Mouse (Mus musculus): Measurements from ENCODE around the gene C1qb. TPM values are rescaled to one million over a fixed set of nuclear protein-coding genes. Genes with fewer than 3 reads are reported as not detected.

The C1qb gene
- polyA plus RNA-seq, 1 experiment from 2014 or later, result 24.2 TPM

DNA sequence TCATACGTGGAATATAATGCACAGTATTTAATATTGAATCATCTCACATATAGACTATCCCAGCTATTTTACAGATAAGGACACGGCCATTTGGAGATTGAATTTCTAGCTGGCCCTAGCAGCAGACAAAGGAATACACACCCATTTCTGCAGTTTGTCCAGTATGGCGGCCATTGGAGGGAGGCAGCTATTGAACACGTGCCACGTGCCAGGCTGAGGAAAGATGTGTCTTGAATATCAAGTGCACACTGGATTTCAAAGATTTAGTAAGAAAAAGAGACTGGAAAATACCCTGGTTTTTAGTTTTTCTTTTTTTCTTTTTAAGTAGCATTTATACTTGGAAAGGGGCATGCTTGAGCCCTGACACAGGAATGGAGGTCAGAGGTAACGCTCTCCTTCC is 38.8 kb downstream of the C1qb start:
- no peaks in the 10 kb centered on the region for H3K4me1 ChIP-seq (ENCODE audit: control insufficient read depth, insufficient read depth, low read length)
- no peak overlapping the region for H3K27ac ChIP-seq (ENCODE audit: low read depth, low read length)
- WGBS, result 90% methylated on average over 6 of the region's 6 CpGs
- H3K4me3 ChIP-seq (ENCODE audit: low read depth, low read length), result no peak overlapping the region
- ATAC-seq (ENCODE audit: insufficient read depth, low FRiP score, low TSS enrichment), result no peak
- H3K36me3 ChIP-seq (ENCODE audit: control insufficient read depth, insufficient read depth, low read length), result no peaks in the 10 kb centered on the region
- H3K4me2 ChIP-seq (ENCODE audit: low read depth), result no peak overlapping the region
- H3K27me3 ChIP-seq (ENCODE audit: control insufficient read depth, insufficient read depth, low read length), result no peaks in the 10 kb centered on the region
- H3K9ac ChIP-seq (ENCODE audit: low read length), result no peak overlapping the region
- no peak for DNase-seq (ENCODE audit: low spot score)
- no peaks in the 10 kb centered on the region for H3K9me3 ChIP-seq (ENCODE audit: control insufficient read depth, low read length)

DNA sequence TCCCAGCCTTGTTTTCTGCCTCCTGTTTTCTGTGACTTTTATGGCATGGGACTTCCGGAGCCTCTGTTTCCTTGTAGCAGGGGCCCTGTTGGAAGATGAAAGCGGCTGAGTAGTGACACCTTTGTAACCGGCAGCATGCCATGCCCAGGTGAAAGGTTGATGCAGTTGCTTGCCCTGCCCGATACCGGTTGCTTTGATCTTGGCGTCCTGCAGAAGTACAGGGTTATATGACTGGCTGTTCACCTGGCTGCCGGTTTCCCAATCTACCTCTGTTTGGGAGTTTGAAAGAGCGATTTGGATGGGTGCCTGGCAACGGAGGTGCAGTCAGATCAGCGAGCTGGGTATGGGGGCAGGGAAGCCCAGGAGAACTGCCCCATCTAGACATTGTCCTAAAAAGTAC is 43.2 kb downstream of the C1qb start:
- Histone ChIP-seq H3K4me2 (ENCODE audit: low read depth) (no peak overlapping the region), H3K9ac (ENCODE audit: low read length) (no peak overlapping the region), H3K27ac (ENCODE audit: low read depth, low read length) (no peak overlapping the region), H3K4me1 (ENCODE audit: control insufficient read depth, insufficient read depth, low read length) (no peaks in the 10 kb centered on the region; the same call in 1 of the 2 replicates), H3K36me3 (ENCODE audit: control insufficient read depth, insufficient read depth, low read length) (no peaks in the 10 kb centered on the region), H3K27me3 (ENCODE audit: control insufficient read depth, insufficient read depth, low read length) (no peaks in the 10 kb centered on the region), H3K4me3 (ENCODE audit: low read depth, low read length) (no peak overlapping the region), H3K9me3 (ENCODE audit: control insufficient read depth, low read length) (no peaks in the 10 kb centered on the region)
- ATAC-seq (ENCODE audit: insufficient read depth, low FRiP score, low TSS enrichment) (no peak), DNase-seq (ENCODE audit: low spot score) (no peak)
- 82% methylated on average over 10 of the region's 10 CpGs for WGBS

- no peaks in the 10 kb centered on the region for H3K27me3 ChIP-seq (ENCODE audit: control insufficient read depth, insufficient read depth, low read length)
- H3K36me3 ChIP-seq (ENCODE audit: control insufficient read depth, insufficient read depth, low read length), result no peaks in the 10 kb centered on the region
- peaks cover 1% of the 10 kb centered on the region for H3K4me1 ChIP-seq (ENCODE audit: control insufficient read depth, insufficient read depth, low read length)
- H3K9ac ChIP-seq (ENCODE audit: low read length), result no peak overlapping the region
- DNase-seq (ENCODE audit: low spot score) (no peak), ATAC-seq (ENCODE audit: insufficient read depth, low FRiP score, low TSS enrichment) (no peak)
- no peaks in the 10 kb centered on the region for H3K9me3 ChIP-seq (ENCODE audit: control insufficient read depth, low read length)
- no peak overlapping the region for H3K4me3 ChIP-seq (ENCODE audit: low read depth, low read length)
- 83% methylated on average over 4 of the region's 4 CpGs for WGBS
- no peak overlapping the region for H3K27ac ChIP-seq (ENCODE audit: low read depth, low read length)
- no peak overlapping the region for H3K4me2 ChIP-seq (ENCODE audit: low read depth)
Measured at GRCm38 (mm10) chr4:136842033-136842432, 44.0 kb downstream of the C1qb start.

DNA sequence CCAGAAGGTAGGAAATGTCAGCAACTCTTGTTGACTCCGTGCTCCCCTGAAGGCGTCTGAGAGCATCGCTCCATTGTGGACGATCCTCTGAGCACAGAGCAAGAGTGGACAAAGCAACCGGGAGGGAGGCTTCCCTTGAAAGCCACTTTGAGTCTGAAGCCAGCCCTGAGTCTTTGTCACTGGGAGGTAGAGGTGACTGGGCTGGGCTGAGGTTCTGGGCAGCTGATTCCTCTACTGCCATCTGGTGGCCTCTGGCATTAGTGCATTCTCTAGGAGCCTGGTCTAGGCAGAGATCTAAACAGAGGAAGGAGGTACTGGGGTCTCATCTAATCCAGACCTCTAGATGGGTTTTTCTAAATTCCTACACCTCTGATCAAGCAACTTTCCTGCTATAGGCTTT is 44.9 kb downstream of the C1qb start:
- Histone ChIP-seq H3K4me3 (ENCODE audit: low read depth, low read length) (no peak overlapping the region), H3K36me3 (ENCODE audit: control insufficient read depth, insufficient read depth, low read length) (no peaks in the 10 kb centered on the region), H3K9ac (ENCODE audit: low read length) (no peak overlapping the region), H3K4me1 (ENCODE audit: control insufficient read depth, insufficient read depth, low read length) (peaks cover 6% of the 10 kb centered on the region), H3K27ac (ENCODE audit: low read depth, low read length) (no peak overlapping the region), H3K27me3 (ENCODE audit: control insufficient read depth, insufficient read depth, low read length) (no peaks in the 10 kb centered on the region), H3K4me2 (ENCODE audit: low read depth) (no peak overlapping the region), H3K9me3 (ENCODE audit: control insufficient read depth, low read length) (no peaks in the 10 kb centered on the region)
- ATAC-seq (ENCODE audit: insufficient read depth, low FRiP score, low TSS enrichment) (peak; percentile 64), DNase-seq (ENCODE audit: low spot score) (peak; percentile 89)
- 12% methylated on average over 5 of the region's 5 CpGs for WGBS

GRCm38 (mm10) chr4:136838462-136838861 is 47.5 kb downstream of the C1qb start:
- no peak overlapping the region for H3K9ac ChIP-seq (ENCODE audit: low read length)
- ATAC-seq (ENCODE audit: insufficient read depth, low FRiP score, low TSS enrichment), result no peak
- DNase-seq (ENCODE audit: low spot score), result no peak
- no peaks in the 10 kb centered on the region for H3K27me3 ChIP-seq (ENCODE audit: control insufficient read depth, insufficient read depth, low read length)
- H3K4me3 ChIP-seq (ENCODE audit: low read depth, low read length), result no peak overlapping the region
- WGBS, result 41% methylated on average over 9 of the region's 9 CpGs
- no peaks in the 10 kb centered on the region for H3K36me3 ChIP-seq (ENCODE audit: control insufficient read depth, insufficient read depth, low read length)
- no peak overlapping the region for H3K4me2 ChIP-seq (ENCODE audit: low read depth)
- H3K4me1 ChIP-seq (ENCODE audit: control insufficient read depth, insufficient read depth, low read length), result peaks cover 21% of the 10 kb centered on the region
- no peak overlapping the region for H3K27ac ChIP-seq (ENCODE audit: low read depth, low read length)
- H3K9me3 ChIP-seq (ENCODE audit: control insufficient read depth, low read length), result no peaks in the 10 kb centered on the region

GRCm38 (mm10) chr4:136838026-136838425 is 48.0 kb downstream of the C1qb start:
- H3K36me3 ChIP-seq (ENCODE audit: control insufficient read depth, insufficient read depth, low read length), result no peaks in the 10 kb centered on the region
- peaks cover 25% of the 10 kb centered on the region for H3K4me1 ChIP-seq (ENCODE audit: control insufficient read depth, insufficient read depth, low read length)
- ATAC-seq (ENCODE audit: insufficient read depth, low FRiP score, low TSS enrichment) (no peak), DNase-seq (ENCODE audit: low spot score) (no peak)
- H3K9me3 ChIP-seq (ENCODE audit: control insufficient read depth, low read length), result no peaks in the 10 kb centered on the region
- 81% methylated on average over 9 of the region's 9 CpGs for WGBS
- H3K9ac ChIP-seq (ENCODE audit: low read length), result no peak overlapping the region
- no peaks in the 10 kb centered on the region for H3K27me3 ChIP-seq (ENCODE audit: control insufficient read depth, insufficient read depth, low read length)
- no peak overlapping the region for H3K4me3 ChIP-seq (ENCODE audit: low read depth, low read length)
- H3K4me2 ChIP-seq (ENCODE audit: low read depth), result no peak overlapping the region
- H3K27ac ChIP-seq (ENCODE audit: low read depth, low read length), result no peak overlapping the region

DNA sequence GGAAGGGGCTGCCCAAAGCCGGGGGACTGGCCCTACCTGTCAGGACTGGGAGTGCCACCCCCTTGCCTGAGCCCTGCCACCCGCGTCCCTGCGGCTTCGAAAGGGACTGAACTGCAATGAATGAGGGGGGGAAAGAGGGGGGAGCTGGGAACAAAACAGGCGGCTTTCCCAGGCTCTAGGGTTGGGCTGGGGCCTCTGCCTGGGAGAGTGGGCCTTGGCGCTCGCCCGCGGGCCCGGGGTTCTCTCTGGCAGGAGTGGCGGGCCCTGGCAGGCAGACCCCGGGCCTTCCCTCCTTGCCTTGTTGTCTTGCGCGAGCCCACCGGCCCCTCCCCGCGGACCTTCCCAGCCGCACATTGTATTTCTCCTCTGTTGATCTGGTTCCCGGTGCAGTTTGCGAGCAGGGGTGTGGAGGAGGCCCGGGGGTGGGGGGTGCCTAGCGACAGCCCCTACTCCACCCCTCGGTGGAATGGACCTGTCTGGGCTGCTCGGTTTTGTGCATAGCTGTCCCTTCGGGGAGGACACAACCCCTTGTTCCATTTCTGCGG is 49.5 kb downstream of the C1qb start:
- Histone ChIP-seq H3K36me3 (ENCODE audit: control insufficient read depth, insufficient read depth, low read length) (no peaks in the 10 kb centered on the region), H3K4me1 (ENCODE audit: control insufficient read depth, insufficient read depth, low read length) (peaks cover 25% of the 10 kb centered on the region), H3K4me2 (ENCODE audit: low read depth) (peak overlapping the region; percentile 94), H3K9me3 (ENCODE audit: control insufficient read depth, low read length) (no peaks in the 10 kb centered on the region), H3K27me3 (ENCODE audit: control insufficient read depth, insufficient read depth, low read length) (no peaks in the 10 kb centered on the region), H3K27ac (ENCODE audit: low read depth, low read length) (peak overlapping the region; percentile 96), H3K9ac (ENCODE audit: low read length) (peak overlapping the region; percentile 97), H3K4me3 (ENCODE audit: low read depth, low read length) (peak overlapping the region; percentile 97)
- ATAC-seq (ENCODE audit: insufficient read depth, low FRiP score, low TSS enrichment) (peak; percentile 73), DNase-seq (ENCODE audit: low spot score) (peak; percentile 82)
- WGBS, result under 1% methylated on average over 25 of the region's 27 CpGs

GRCm38 (mm10) chr4:136835621-136836386 is 50.2 kb downstream of the C1qb start, which contains the start of gene Ephb2:
TSS of gene Ephb2 (minus strand) at chr4:136835988.
- Histone ChIP-seq H3K36me3 (ENCODE audit: control insufficient read depth, insufficient read depth, low read length) (no peaks in the 10 kb centered on the region), H3K4me3 (ENCODE audit: low read depth, low read length) (peak within 1 kb of the TSS; percentile 97), H3K27ac (ENCODE audit: low read depth, low read length) (peak within 1 kb of the TSS; percentile 96), H3K4me1 (ENCODE audit: control insufficient read depth, insufficient read depth, low read length) (peaks cover 30% of the 10 kb centered on the region), H3K27me3 (ENCODE audit: control insufficient read depth, insufficient read depth, low read length) (no peaks in the 10 kb centered on the region), H3K4me2 (ENCODE audit: low read depth) (peak within 1 kb of the TSS; percentile 94), H3K9me3 (ENCODE audit: control insufficient read depth, low read length) (no peaks in the 10 kb centered on the region), H3K9ac (ENCODE audit: low read length) (peak within 1 kb of the TSS; percentile 97)
- ATAC-seq (ENCODE audit: insufficient read depth, low FRiP score, low TSS enrichment) (peak; percentile 82), DNase-seq (ENCODE audit: low spot score) (peak; percentile 85)
- under 1% methylated on average over 78 of the region's 88 CpGs for WGBS
